Mouse (Mus musculus): ENCODE data around the gene Ccdc70.

DNA sequence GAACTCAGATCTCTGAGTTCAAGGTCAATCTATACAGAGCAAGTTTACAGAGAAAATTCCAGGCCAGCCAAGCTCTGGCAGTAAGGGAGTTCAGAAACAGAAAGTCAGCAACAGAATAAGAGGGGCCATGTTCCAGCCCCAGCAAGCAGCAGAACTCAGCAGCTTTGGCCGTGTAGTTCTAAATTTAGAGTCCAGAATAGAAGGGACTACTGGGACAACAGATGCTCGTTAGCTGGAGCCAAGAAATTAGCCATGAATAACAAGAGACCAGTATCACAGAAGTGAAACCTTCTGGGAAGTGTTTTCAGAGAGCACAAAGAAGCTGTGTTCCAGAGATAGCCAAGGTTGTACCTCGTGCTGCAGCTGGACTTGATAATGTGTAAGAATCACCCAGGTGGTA, 39.8 kb downstream of the Ccdc70 start:
- no peak for TF ChIP-seq GATA1 (IDR thresholded peaks at IDR 0.05; ENCODE audit: borderline replicate concordance, low read length)
- no peak for TF ChIP-seq FLI1 (IDR thresholded peaks at IDR 0.05; ENCODE audit: low read length)

Measured in megakaryocyte, embryonic 14.5 days (primary cell).